Mouse (Mus musculus) liver, adult 2 months (tissue): ENCODE results near the gene Btc.

Experiments
- CTCF ChIP-seq: fragments of 200-500 bp; IDR thresholded peaks from 2 replicates; pipeline ENCODE4 v1.5.1; 2011; ENCODE audit warnings: low read depth, low read length, control low read depth
- POLR2A ChIP-seq: fragments of 200-500 bp; IDR thresholded peaks from 2 replicates; pipeline ENCODE4 v1.6.1; 2011; ENCODE audit warnings: low read length, control low read depth; ENCODE audit not compliant: insufficient read depth; ENCODE audit errors: extremely low read depth

GRCm38 (mm10) chr5:91436563-91436962, 33.8 kb upstream of the Btc start:
- TF ChIP-seq CTCF, result no peak
- no peak for TF ChIP-seq POLR2A
